Mouse (Mus musculus) lung, embryonic 15.5 days (tissue): ENCODE data around the gene Gast. TPM values are rescaled to one million over a fixed set of nuclear protein-coding genes. Genes with fewer than 3 reads are reported as not detected.

Source experiments
- ATAC-seq: fragments of 200-750 bp; cut with Nextera tagmentation; 2 replicates; pipeline ENCODE4 v1.8.0; 2017; ENCODE audit warnings: moderate number of reproducible peaks, borderline replicate concordance; ENCODE audit not compliant: low FRiP score, low TSS enrichment; ENCODE audit errors: extremely low read depth
- H3K27ac ChIP-seq: fragments of 300-500 bp; sonication (generic); 2 replicates; pipeline ENCODE4 v1.5.1; 2015; ENCODE audit warnings: moderate library complexity, mild to moderate bottlenecking, inconsistent platforms
- H3K27me3 ChIP-seq: fragments of 300-500 bp; sonication (generic); 2 replicates; pipeline ENCODE4 v1.6.1; 2015; ENCODE audit warnings: inconsistent platforms
- H3K36me3 ChIP-seq: fragments of 300-500 bp; sonication (generic); 2 replicates; pipeline ENCODE4 v1.6.1; 2015; ENCODE audit warnings: inconsistent platforms
- H3K4me1 ChIP-seq: fragments of 300-500 bp; sonication (generic); 2 replicates; pipeline ENCODE4 v1.6.1; 2015; ENCODE audit warnings: inconsistent platforms
- H3K4me2 ChIP-seq: fragments of 300-500 bp; sonication (generic); 2 replicates; pipeline ENCODE4 v1.6.1; 2015; ENCODE audit warnings: inconsistent platforms, mild to moderate bottlenecking, moderate library complexity
- H3K4me3 ChIP-seq: fragments of 300-500 bp; sonication (generic); 2 replicates; pipeline ENCODE4 v1.5.1; 2015; ENCODE audit warnings: mild to moderate bottlenecking, inconsistent platforms
- H3K9ac ChIP-seq: fragments of 300-500 bp; sonication (generic); 2 replicates; pipeline ENCODE4 v1.6.1; 2015; ENCODE audit warnings: inconsistent platforms
- H3K9me3 ChIP-seq: fragments of 300-500 bp; sonication (generic); 2 replicates; pipeline ENCODE4 v1.6.1; 2016; ENCODE audit warnings: inconsistent platforms
- WGBS: fragments of 180-500 bp; shearing (Covaris S2); methylation state at CpG from one replicate; pipeline ENCODE4 v1.1.7; 2015; 5-methylcytosine and 5-hydroxymethylcytosine counted together
- polyA plus RNA-seq: library from polyadenylated mRNA; unstranded; fragments of >200 nt; fragmentation: Nextera tagmentation; extraction: Ambion mirVana; gene quantifications from 2 replicates; pipeline ENCODE4 v1.2.1, GENCODE M21; 2015

Gast gene
- not detected in 2 replicates for polyA plus RNA-seq

DNA sequence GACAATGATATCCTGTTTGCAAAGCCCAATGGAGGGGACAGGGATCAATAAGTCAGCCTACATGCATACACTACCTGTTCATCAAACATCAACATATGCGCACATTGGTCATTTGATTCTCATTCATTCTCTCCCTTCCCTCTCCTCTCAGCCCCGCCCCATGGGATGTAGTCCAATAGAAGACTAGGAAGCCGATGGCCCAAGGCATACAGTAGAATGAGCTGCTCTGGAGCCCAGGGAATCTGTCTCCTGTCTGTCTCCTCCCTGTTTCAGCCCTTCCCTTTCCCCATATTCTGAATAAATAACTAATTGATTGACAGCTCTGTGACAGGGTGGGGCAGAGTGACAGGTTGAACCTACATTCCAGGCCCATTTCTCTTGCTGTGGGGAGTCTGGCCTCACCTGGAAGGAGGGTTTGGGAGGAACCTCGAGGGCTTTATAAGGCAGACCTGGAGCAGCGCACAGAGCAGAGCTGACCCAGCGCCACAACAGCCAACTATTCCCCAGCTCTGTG lies at the start of gene Gast:
TSS of gene Gast (plus strand) at position 464 of the 514 bp plus-strand sequence.
- Histone ChIP-seq H3K4me2 (no peak within 1 kb of the TSS), H3K27me3 (no peaks in the 10 kb centered on the region), H3K36me3 (no peaks in the 10 kb centered on the region), H3K4me3 (no peak within 1 kb of the TSS), H3K9me3 (no peaks in the 10 kb centered on the region), H3K4me1 (peaks cover 4% of the 10 kb centered on the region; the same call in 1 of the 2 replicates), H3K9ac (no peak within 1 kb of the TSS), H3K27ac (no peak within 1 kb of the TSS)
- WGBS: 79% methylated on average over 6 of the region's 6 CpGs
- no peak for ATAC-seq

- no peaks in the 10 kb centered on the region for H3K27me3 ChIP-seq
- no peak overlapping the region for H3K4me3 ChIP-seq
- H3K4me2 ChIP-seq: no peak overlapping the region
- H3K4me1 ChIP-seq: peaks cover 25% of the 10 kb centered on the region
- no peak overlapping the region for H3K9ac ChIP-seq
- no peak for ATAC-seq
- H3K27ac ChIP-seq: 0 out of 2 replicates have a peak overlapping the region, but pooled peaks have one; percentile 15
- H3K9me3 ChIP-seq: no peaks in the 10 kb centered on the region
- H3K36me3 ChIP-seq: no peaks in the 10 kb centered on the region
- 63% methylated on average over 4 of the region's 4 CpGs for WGBS
Observed at GRCm38 (mm10) chr11:100284988-100285387, 49.2 kb upstream of the Gast start.

DNA sequence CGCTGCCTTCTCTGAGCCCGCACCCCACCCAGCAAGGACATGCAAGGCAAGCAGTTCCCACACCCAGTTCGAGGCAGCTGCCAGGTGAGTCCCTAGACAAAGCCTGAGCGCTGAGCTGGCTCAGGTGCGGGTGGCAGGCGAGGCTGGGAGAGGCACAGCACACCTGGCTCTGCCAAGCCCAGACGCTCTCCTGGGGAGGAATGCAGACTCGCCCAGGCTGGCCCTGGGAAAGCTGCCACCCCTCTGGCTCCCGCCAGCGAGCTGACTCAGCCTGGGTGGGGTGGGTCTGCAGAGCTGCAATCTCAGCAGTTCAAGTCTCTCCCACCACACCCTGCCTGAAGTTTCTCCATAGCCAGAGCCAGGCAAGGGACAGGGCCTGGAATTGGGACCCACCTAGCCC lies 47.2 kb upstream of the Gast start:
- no peaks in the 10 kb centered on the region for H3K27me3 ChIP-seq
- no peak overlapping the region for H3K9ac ChIP-seq
- H3K4me1 ChIP-seq: peaks cover 40% of the 10 kb centered on the region
- H3K27ac ChIP-seq: peak overlapping the region; percentile 93
- ATAC-seq: peak; percentile 61
- WGBS: 39% methylated on average over 10 of the region's 10 CpGs
- no peak overlapping the region for H3K4me2 ChIP-seq
- H3K9me3 ChIP-seq: no peaks in the 10 kb centered on the region
- no peaks in the 10 kb centered on the region for H3K36me3 ChIP-seq
- H3K4me3 ChIP-seq: no peak overlapping the region

- H3K4me2 ChIP-seq: no peak overlapping the region
- no peaks in the 10 kb centered on the region for H3K9me3 ChIP-seq
- WGBS: 55% methylated on average over 6 of the region's 6 CpGs
- no peak overlapping the region for H3K4me3 ChIP-seq
- H3K36me3 ChIP-seq: no peaks in the 10 kb centered on the region
- H3K27me3 ChIP-seq: no peaks in the 10 kb centered on the region
- H3K9ac ChIP-seq: no peak overlapping the region
- peak overlapping the region; percentile 84 for H3K27ac ChIP-seq
- peaks cover 40% of the 10 kb centered on the region for H3K4me1 ChIP-seq
- ATAC-seq: peak; percentile 4; the same call in 1 of the 2 replicates
Observed at GRCm38 (mm10) chr11:100288942-100289341, 45.3 kb upstream of the Gast start.

- H3K9me3 ChIP-seq: no peaks in the 10 kb centered on the region
- no peak overlapping the region for H3K4me2 ChIP-seq
- H3K27ac ChIP-seq: peak overlapping the region; percentile 84
- H3K4me3 ChIP-seq: no peak overlapping the region
- ATAC-seq: no peak
- H3K27me3 ChIP-seq: no peaks in the 10 kb centered on the region
- H3K9ac ChIP-seq: no peak overlapping the region
- no peaks in the 10 kb centered on the region for H3K36me3 ChIP-seq
- WGBS: 28% methylated on average over 5 of the region's 5 CpGs
- peaks cover 41% of the 10 kb centered on the region for H3K4me1 ChIP-seq
Observed at GRCm38 (mm10) chr11:100290235-100290634, 44.0 kb upstream of the Gast start.

DNA sequence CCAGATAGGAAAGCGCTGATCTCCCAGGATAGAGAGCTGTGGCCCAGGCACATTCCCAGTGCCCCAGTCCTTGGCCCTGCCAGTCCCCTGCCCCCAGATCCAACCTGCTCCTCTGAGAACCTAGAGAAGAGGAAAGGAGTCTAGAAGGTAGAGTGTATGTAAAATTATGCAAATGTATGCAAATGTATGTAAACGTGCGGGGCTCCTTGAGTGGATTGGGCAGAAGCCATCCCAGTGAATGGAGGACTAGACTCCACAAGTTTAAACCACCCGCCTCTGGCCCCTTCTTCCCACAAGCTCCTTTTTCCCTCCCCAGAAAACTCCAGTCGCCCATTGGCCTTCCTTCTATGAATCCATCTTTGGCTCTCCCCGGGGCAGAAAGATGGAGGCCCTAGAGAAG lies 41.3 kb upstream of the Gast start:
- no peak overlapping the region for H3K27ac ChIP-seq
- H3K36me3 ChIP-seq: no peaks in the 10 kb centered on the region
- H3K4me2 ChIP-seq: no peak overlapping the region
- no peak overlapping the region for H3K4me3 ChIP-seq
- ATAC-seq: no peak
- no peak overlapping the region for H3K9ac ChIP-seq
- H3K4me1 ChIP-seq: peaks cover 28% of the 10 kb centered on the region
- no peaks in the 10 kb centered on the region for H3K9me3 ChIP-seq
- no peaks in the 10 kb centered on the region for H3K27me3 ChIP-seq
- 67% methylated on average over 6 of the region's 6 CpGs for WGBS

GRCm38 (mm10) chr11:100295308-100295707 lies 38.9 kb upstream of the Gast start:
- H3K4me3 ChIP-seq: no peak overlapping the region
- no peak overlapping the region for H3K27ac ChIP-seq
- H3K9ac ChIP-seq: no peak overlapping the region
- ATAC-seq: peak; percentile 50; the same call in 1 of the 2 replicates
- no peaks in the 10 kb centered on the region for H3K9me3 ChIP-seq
- no peaks in the 10 kb centered on the region for H3K27me3 ChIP-seq
- H3K4me2 ChIP-seq: no peak overlapping the region
- 6% methylated on average over 10 of the region's 10 CpGs for WGBS
- H3K4me1 ChIP-seq: peaks cover 16% of the 10 kb centered on the region
- no peaks in the 10 kb centered on the region for H3K36me3 ChIP-seq

DNA sequence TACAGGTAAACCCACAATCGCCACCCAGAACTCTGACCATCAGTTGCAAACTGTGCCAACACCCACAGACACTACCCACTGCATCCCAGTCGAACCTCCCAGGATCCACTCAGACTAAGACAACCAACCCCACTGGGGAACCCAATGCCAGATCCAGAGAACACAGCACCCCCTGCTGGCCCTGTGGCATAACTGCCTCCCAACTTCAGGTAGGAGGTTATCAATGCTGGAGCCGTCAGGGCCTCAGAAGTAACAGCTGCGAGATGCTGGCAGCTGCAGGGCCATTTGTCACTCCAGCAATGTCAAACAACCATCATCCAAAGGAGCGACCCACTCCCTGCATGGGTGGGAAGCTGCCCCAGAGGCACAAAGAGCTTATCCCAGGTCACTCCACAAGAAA lies 36.4 kb upstream of the Gast start:
- Histone ChIP-seq H3K27me3 (no peaks in the 10 kb centered on the region), H3K36me3 (no peaks in the 10 kb centered on the region), H3K9ac (no peak overlapping the region), H3K4me2 (peak overlapping the region; percentile 38), H3K4me3 (no peak overlapping the region), H3K9me3 (no peaks in the 10 kb centered on the region), H3K4me1 (peaks cover 4% of the 10 kb centered on the region; the same call in 1 of the 2 replicates), H3K27ac (no peak overlapping the region)
- no peak for ATAC-seq
- WGBS: 30% methylated on average over 5 of the region's 5 CpGs

GRCm38 (mm10) chr11:100298274-100299036 lies 35.8 kb upstream of the Gast start:
- no peaks in the 10 kb centered on the region for H3K36me3 ChIP-seq
- H3K27me3 ChIP-seq: no peaks in the 10 kb centered on the region
- no peaks in the 10 kb centered on the region for H3K9me3 ChIP-seq
- H3K4me1 ChIP-seq: peaks cover 4% of the 10 kb centered on the region; the same call in 1 of the 2 replicates
- no peak overlapping the region for H3K9ac ChIP-seq
- peak overlapping the region; percentile 38 for H3K4me2 ChIP-seq
- H3K4me3 ChIP-seq: no peak overlapping the region
- no peak overlapping the region for H3K27ac ChIP-seq
- peak; percentile 12; the same call in 1 of the 2 replicates for ATAC-seq
- WGBS: 13% methylated on average over 18 of the region's 18 CpGs

- H3K27me3 ChIP-seq: no peaks in the 10 kb centered on the region
- H3K9me3 ChIP-seq: no peaks in the 10 kb centered on the region
- no peak overlapping the region for H3K9ac ChIP-seq
- H3K4me3 ChIP-seq: no peak overlapping the region
- H3K36me3 ChIP-seq: no peaks in the 10 kb centered on the region
- 10% methylated on average over 5 of the region's 5 CpGs for WGBS
- no peak overlapping the region for H3K4me2 ChIP-seq
- no peak overlapping the region for H3K27ac ChIP-seq
- ATAC-seq: no peak
- no peaks in the 10 kb centered on the region for H3K4me1 ChIP-seq
Observed at GRCm38 (mm10) chr11:100300293-100300692, 33.9 kb upstream of the Gast start.

- H3K4me2 ChIP-seq: no peak overlapping the region
- H3K9me3 ChIP-seq: no peaks in the 10 kb centered on the region
- no peak for ATAC-seq
- 78% methylated on average over 5 of the region's 5 CpGs for WGBS
- H3K9ac ChIP-seq: no peak overlapping the region
- no peak overlapping the region for H3K4me3 ChIP-seq
- no peaks in the 10 kb centered on the region for H3K27me3 ChIP-seq
- no peaks in the 10 kb centered on the region for H3K36me3 ChIP-seq
- H3K4me1 ChIP-seq: no peaks in the 10 kb centered on the region
- no peak overlapping the region for H3K27ac ChIP-seq
Observed at GRCm38 (mm10) chr11:100301292-100301691, 32.9 kb upstream of the Gast start.

DNA sequence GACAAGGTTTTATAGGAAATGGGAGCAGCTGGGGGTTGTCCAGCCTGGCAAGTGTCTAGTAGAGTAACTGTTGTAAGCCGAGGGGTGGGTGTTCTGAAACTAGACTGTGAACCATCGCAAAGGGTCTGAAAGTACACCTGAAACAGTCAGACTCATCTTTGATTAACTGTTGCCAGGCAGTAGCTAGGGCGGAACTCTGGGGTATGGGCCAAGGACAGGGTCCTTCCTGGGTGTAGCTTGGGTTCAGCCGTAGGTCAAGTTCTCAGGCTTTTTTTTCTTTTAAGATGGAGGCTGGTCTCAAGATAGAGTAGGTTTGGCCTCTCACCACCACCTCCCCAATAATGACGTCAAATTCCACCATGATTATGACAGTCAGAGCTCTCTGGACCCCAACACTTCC lies 26.3 kb upstream of the Gast start:
- no peaks in the 10 kb centered on the region for H3K9me3 ChIP-seq
- WGBS: 79% methylated on average over 5 of the region's 5 CpGs
- H3K9ac ChIP-seq: no peak overlapping the region

More for the DNA sequence above, 26.3 kb upstream of the Gast start:
- no peaks in the 10 kb centered on the region for H3K27me3 ChIP-seq
- H3K4me3 ChIP-seq: no peak overlapping the region
- H3K4me2 ChIP-seq: no peak overlapping the region
- ATAC-seq: no peak
- no peak overlapping the region for H3K27ac ChIP-seq
- no peaks in the 10 kb centered on the region for H3K36me3 ChIP-seq
- H3K4me1 ChIP-seq: 0 out of 2 replicates have a peak, but pooled peaks cover 4% of the 10 kb centered on the region
